Mouse (Mus musculus): ENCODE measurements around the gene Tmeff1. TPM values are rescaled to one million over a fixed set of nuclear protein-coding genes. Genes with fewer than 3 reads are reported as not detected.

Gene Tmeff1
- polyA plus RNA-seq (2021; fragmentation: Nextera tagmentation) = 21.6 and 53.7 TPM in 2 replicates
- long read RNA-seq, experiment 1, transcript Tmeff1-203 (10 exons, 1,426 nt) = major isoform, 25 of 115 reads
- long read RNA-seq, experiment 1, transcript Tmeff1-201 (10 exons, 2,461 nt) = minor isoform, 10 of 115 reads
- long read RNA-seq, experiment 1, partial matches to known transcripts = 46 of 115 reads
- long read RNA-seq, experiment 1, other reads (novel, unspliced or antisense) = 34 of 115 reads
- long read RNA-seq, experiment 2, partial matches to known transcripts = 30 of 40 reads
- long read RNA-seq, experiment 2, other reads (novel, unspliced or antisense) = 6 of 40 reads

GRCm38 (mm10) chr4:48584421-48585240 lies at the start of gene Tmeff1:
Gene Tmeff1, plus strand, starts transcription at chr4:48585174.

GRCm38 (mm10) chr4:48539841-48540575 lies 45.0 kb upstream of the Tmeff1 start, which contains the start of gene Msantd3:
Gene Msantd3, plus strand, starts transcription at chr4:48539935.

GRCm38 (mm10) chr4:48663271-48663670 lies 78.3 kb downstream of the Tmeff1 start, which contains the start of gene Cavin4:
Gene Cavin4, plus strand, starts transcription at chr4:48663514.

Other genes starting within 250 kb of the Tmeff1 start
- gene Tex10, start 111.7 kb upstream of the Tmeff1 start, polyA plus RNA-seq (2021; fragmentation: Nextera tagmentation) = 9.0 and 9.6 TPM in 2 replicates
- 7.6 and 12.7 TPM in 2 replicates for gene Msantd3, start 45.2 kb upstream of the Tmeff1 start, polyA plus RNA-seq (2021; fragmentation: Nextera tagmentation)
- 0.18 TPM in 1 of 2 replicates, not detected in the other for gene Cavin4, start 78.3 kb downstream of the Tmeff1 start, polyA plus RNA-seq (2021; fragmentation: Nextera tagmentation)

Data from left cerebral cortex, adult 6 months (tissue).